In genomic region chr17:74570585-74570984, GRCm38 (mm10) we compare ENCODE assay signal across 11 mouse cellular contexts.
"Had no signal": no experiment of that assay in that cellular context is flagged by ENCODE, and none has a peak within 500 bp of the region (broad histone marks: within the 10 kb centered on the region; RNA-seq: fewer than 3 reads in every experiment).

No protein-coding gene starts in this region.

- H3K9ac ChIP-seq: limb, embryonic 15.5 days; liver, embryonic 12.5 days; lung, embryonic 14.5 days; midbrain, embryonic 13.5 days; neural tube, embryonic 12.5 days had no signal

- ATAC-seq: liver, embryonic 12.5 days; midbrain, embryonic 13.5 days had no signal

- H3K27ac ChIP-seq: limb, embryonic 15.5 days; liver, embryonic 12.5 days; midbrain, embryonic 13.5 days; neural tube, embryonic 12.5 days; stomach, postnatal 0 days had no signal

- H3K4me3 ChIP-seq: limb, embryonic 15.5 days; liver, embryonic 12.5 days; midbrain, embryonic 13.5 days; neural tube, embryonic 12.5 days had no signal

- H3K27me3 ChIP-seq: limb, embryonic 15.5 days; liver, embryonic 12.5 days; midbrain, embryonic 13.5 days; neural tube, embryonic 12.5 days had no signal

- H3K4me2 ChIP-seq: limb, embryonic 15.5 days; liver, embryonic 12.5 days; lung, embryonic 14.5 days; midbrain, embryonic 13.5 days; neural tube, embryonic 12.5 days had no signal

- H3K4me1 ChIP-seq: limb, embryonic 15.5 days; liver, embryonic 12.5 days; midbrain, embryonic 13.5 days; neural tube, embryonic 12.5 days had no signal

- DNase-seq: kidney, adult 18-20 months; kidney, postnatal 25 days; layer of hippocampus, postnatal 36 days; lung, embryonic 14.5 days; lung, postnatal 14 days; thymus, postnatal 14 days had no signal

- H3K9me3 ChIP-seq: limb, embryonic 15.5 days; liver, embryonic 12.5 days; midbrain, embryonic 13.5 days; neural tube, embryonic 12.5 days had no signal
